Mouse (Mus musculus) testis, adult 2 months (tissue): ENCODE data around the gene Agbl3. TPM values are rescaled to one million over a fixed set of nuclear protein-coding genes. Genes with fewer than 3 reads are reported as not detected.

Experiments
- H3K27ac ChIP-seq: fragments of 200-500 bp; 2 replicates; pipeline ENCODE4 v1.5.1; 2012; ENCODE audit warnings: low read depth, low read length; ENCODE audit not compliant: control insufficient read depth, insufficient read depth
- H3K27me3 ChIP-seq: fragments of 200-500 bp; 2 replicates; pipeline ENCODE4 v1.6.1; 2012; ENCODE audit warnings: mild to moderate bottlenecking, low read length, moderate library complexity; ENCODE audit not compliant: control insufficient read depth, insufficient read depth
- H3K36me3 ChIP-seq: fragments of 200-500 bp; 2 replicates; pipeline ENCODE4 v1.6.1; 2012; ENCODE audit warnings: mild to moderate bottlenecking, low read length; ENCODE audit not compliant: control insufficient read depth, insufficient read depth
- H3K4me1 ChIP-seq: fragments of 200-500 bp; 2 replicates; pipeline ENCODE4 v1.6.1; 2012; ENCODE audit warnings: low read length; ENCODE audit not compliant: control insufficient read depth, insufficient read depth
- H3K4me3 ChIP-seq: fragments of 200-500 bp; 2 replicates; pipeline ENCODE4 v1.5.1; 2012; ENCODE audit warnings: low read depth, mild to moderate bottlenecking, low read length, moderate library complexity, mixed read lengths; ENCODE audit not compliant: control insufficient read depth
- CTCF ChIP-seq: fragments of 200-500 bp; IDR thresholded peaks from 2 replicates; pipeline ENCODE4 v1.5.1; 2012; ENCODE audit warnings: low read depth, mild to moderate bottlenecking, inconsistent platforms, low read length, moderate library complexity; ENCODE audit not compliant: control insufficient read depth, insufficient read depth, insufficient replicate concordance
- POLR2A ChIP-seq: fragments of 200-500 bp; IDR thresholded peaks from 2 replicates; pipeline ENCODE4 v1.6.1; 2012; ENCODE audit warnings: low read depth, mild to moderate bottlenecking, inconsistent platforms, low read length, moderate library complexity; ENCODE audit not compliant: control insufficient read depth
- polyA plus RNA-seq: library from polyadenylated mRNA; depleted of rRNA; stranded (reverse); fragments of >200 nt; gene quantifications from 2 replicates; pipeline ENCODE4 v1.2.3, GENCODE M21; 2012

The Agbl3 gene
- polyA plus RNA-seq, 1 experiment: 21.5 TPM

GRCm38 (mm10) chr6:34749526-34749925 is 30.7 kb upstream of the Agbl3 start:
- no peak overlapping the region for H3K4me3 ChIP-seq
- H3K4me1 ChIP-seq: peaks cover 2% of the 10 kb centered on the region; the same call in 1 of the 2 replicates
- TF ChIP-seq POLR2A (no peak), CTCF (no peak)
- no peaks in the 10 kb centered on the region for H3K27me3 ChIP-seq
- H3K36me3 ChIP-seq: no peaks in the 10 kb centered on the region
- H3K27ac ChIP-seq: no peak overlapping the region

DNA sequence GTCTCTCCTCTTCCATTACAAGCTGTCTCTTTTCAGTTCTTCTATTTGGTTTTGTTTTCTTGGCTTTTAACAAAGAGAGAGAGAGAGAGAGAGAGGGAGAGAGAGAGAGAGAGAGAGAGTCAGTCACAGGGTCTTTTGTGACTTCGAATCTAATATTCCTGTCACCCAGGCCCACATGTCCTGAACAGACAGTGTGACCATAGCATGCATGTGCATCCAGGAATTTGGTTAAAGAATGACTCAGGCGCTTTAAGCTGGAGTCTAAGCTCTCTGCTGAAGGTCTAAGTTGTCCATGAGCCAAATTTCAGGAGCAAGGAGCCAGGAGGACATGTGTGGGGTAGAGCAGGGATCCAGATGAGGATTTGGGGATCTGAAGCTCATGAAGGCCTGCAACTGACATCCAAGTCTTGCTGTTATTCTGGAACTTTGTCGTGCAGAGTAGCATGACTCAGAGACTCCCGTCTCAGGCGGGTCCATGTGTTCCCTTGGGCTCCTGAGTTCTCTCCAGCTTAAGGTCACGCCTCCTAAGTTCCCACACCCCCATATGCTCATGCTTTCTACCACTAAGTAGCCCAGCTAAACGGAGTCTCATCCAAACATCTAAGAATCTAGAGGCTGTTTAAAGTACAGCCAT is 29.6 kb upstream of the Agbl3 start:
- Histone ChIP-seq H3K27ac (no peak overlapping the region), H3K36me3 (no peaks in the 10 kb centered on the region)

GRCm38 (mm10) chr6:34751625-34752024 is 28.6 kb upstream of the Agbl3 start:
- TF ChIP-seq CTCF: no peak
- TF ChIP-seq POLR2A: no peak
- Histone ChIP-seq H3K4me3 (no peak overlapping the region), H3K27me3 (no peaks in the 10 kb centered on the region), H3K36me3 (no peaks in the 10 kb centered on the region), H3K27ac (no peak overlapping the region), H3K4me1 (peaks cover 4% of the 10 kb centered on the region)

More for the DNA sequence above, 29.6 kb upstream of the Agbl3 start:
- Histone ChIP-seq H3K4me1 (peaks cover 5% of the 10 kb centered on the region), H3K27me3 (no peaks in the 10 kb centered on the region), H3K4me3 (no peak overlapping the region)
- TF ChIP-seq CTCF (no peak), POLR2A (no peak)

- H3K4me3 ChIP-seq: no peak overlapping the region
- TF ChIP-seq CTCF (no peak), POLR2A (no peak)
- peaks cover 4% of the 10 kb centered on the region for H3K4me1 ChIP-seq
- H3K27me3 ChIP-seq: no peaks in the 10 kb centered on the region
- no peak overlapping the region for H3K27ac ChIP-seq
- H3K36me3 ChIP-seq: no peaks in the 10 kb centered on the region
Observed at GRCm38 (mm10) chr6:34754448-34754847, 25.8 kb upstream of the Agbl3 start.

- Histone ChIP-seq H3K36me3 (no peaks in the 10 kb centered on the region), H3K4me1 (peaks cover 4% of the 10 kb centered on the region), H3K27me3 (no peaks in the 10 kb centered on the region), H3K4me3 (no peak overlapping the region), H3K27ac (no peak overlapping the region)
- TF ChIP-seq POLR2A (no peak), CTCF (no peak)
Observed at GRCm38 (mm10) chr6:34758340-34758739, 21.9 kb upstream of the Agbl3 start.

DNA sequence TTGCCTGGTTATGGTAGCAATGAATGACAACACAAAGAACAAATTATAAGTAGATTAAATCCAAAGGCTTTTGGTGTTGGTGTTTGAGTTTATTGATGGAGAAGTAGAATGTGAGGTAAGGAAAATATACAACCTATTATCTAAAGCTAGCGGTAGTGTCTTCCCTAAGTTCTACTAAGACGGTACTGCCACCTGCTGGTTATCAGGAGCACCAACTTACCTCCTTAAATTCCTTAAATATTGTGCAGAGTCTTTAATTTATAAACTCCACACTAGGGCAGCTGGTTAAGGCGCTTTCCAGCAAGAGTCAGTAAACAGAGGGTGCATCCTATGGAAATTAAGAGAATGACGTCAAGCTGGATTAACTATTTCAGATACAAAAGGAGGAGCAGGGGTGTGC is 20.2 kb upstream of the Agbl3 start:
- Histone ChIP-seq H3K4me3 (no peak overlapping the region), H3K27me3 (no peaks in the 10 kb centered on the region), H3K27ac (no peak overlapping the region), H3K4me1 (peaks cover 4% of the 10 kb centered on the region), H3K36me3 (no peaks in the 10 kb centered on the region)
- no peak for TF ChIP-seq POLR2A
- TF ChIP-seq CTCF: no peak

GRCm38 (mm10) chr6:34765721-34766120 is 14.5 kb upstream of the Agbl3 start:
- TF ChIP-seq CTCF: no peak
- TF ChIP-seq POLR2A: no peak
- H3K36me3 ChIP-seq: no peaks in the 10 kb centered on the region
- no peaks in the 10 kb centered on the region for H3K4me1 ChIP-seq
- no peak overlapping the region for H3K27ac ChIP-seq
- H3K4me3 ChIP-seq: peak overlapping the region; percentile 67
- H3K27me3 ChIP-seq: no peaks in the 10 kb centered on the region

DNA sequence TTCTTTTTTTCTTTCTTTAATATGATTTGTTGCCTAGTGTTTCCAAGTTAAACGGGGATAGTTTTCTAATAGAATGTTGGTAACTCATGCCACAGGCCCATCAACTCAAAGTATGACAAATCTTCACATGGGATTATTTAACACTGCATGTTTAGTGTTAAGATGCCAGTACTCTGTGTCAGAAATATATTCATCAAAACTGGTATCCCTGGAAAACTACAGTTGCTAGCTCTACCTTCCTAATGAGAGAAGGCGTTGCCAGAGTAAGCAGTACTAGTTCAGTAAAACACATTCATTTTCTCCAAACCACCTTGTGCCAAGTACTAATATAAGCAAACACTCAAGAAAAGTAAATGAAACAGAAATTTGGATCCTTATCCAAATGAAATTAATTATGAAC is 10.2 kb upstream of the Agbl3 start:
- Histone ChIP-seq H3K4me1 (no peaks in the 10 kb centered on the region), H3K4me3 (no peak overlapping the region), H3K27me3 (no peaks in the 10 kb centered on the region), H3K36me3 (no peaks in the 10 kb centered on the region), H3K27ac (no peak overlapping the region)
- TF ChIP-seq CTCF (no peak), POLR2A (no peak)
